Mouse (Mus musculus) cerebellum, adult 2 months (tissue): ENCODE data around the gene Rheb.
"Not testable (repeated sequence)": the region's sequence is repeated elsewhere in the genome, so short reads cannot be mapped to it uniquely, and the experiment has no call there.

ENCODE experiments used
- CTCF ChIP-seq: fragments of 200-500 bp; IDR thresholded peaks from 2 replicates; pipeline ENCODE4 v1.5.1; 2011; ENCODE audit warnings: low read depth, mild to moderate bottlenecking, control low read depth, low read length, moderate library complexity, borderline replicate concordance; ENCODE audit not compliant: insufficient read depth
- POLR2A ChIP-seq: fragments of 200-500 bp; IDR thresholded peaks from 2 replicates; pipeline ENCODE4 v1.6.1; 2011; ENCODE audit warnings: low read length, control low read depth, borderline replicate concordance; ENCODE audit not compliant: insufficient read depth

DNA sequence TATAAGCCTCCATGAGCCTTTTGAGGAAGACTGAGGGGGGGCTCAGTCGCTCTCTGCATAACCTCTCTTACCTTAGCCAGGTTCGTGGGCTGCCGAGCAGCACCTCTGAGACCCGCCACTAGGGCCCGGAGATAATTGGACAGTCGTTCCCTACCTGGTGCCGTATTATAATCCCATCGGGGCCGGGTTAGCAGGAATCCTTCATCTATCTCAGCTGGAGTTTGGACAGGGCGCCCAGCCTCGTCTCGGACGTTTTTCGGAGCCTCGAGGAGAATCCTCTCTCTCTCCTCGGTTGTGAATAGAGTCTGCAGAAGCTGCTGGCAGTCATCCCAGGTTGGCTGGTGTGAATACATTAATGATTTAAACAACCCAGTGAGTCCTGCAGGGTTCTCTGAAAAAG lies 67.9 kb downstream of the Rheb start:
- not testable (repeated sequence) for TF ChIP-seq CTCF, POLR2A
